Comparison of ENCODE assay signal across 8 mouse cellular contexts in the genomic region with DNA sequence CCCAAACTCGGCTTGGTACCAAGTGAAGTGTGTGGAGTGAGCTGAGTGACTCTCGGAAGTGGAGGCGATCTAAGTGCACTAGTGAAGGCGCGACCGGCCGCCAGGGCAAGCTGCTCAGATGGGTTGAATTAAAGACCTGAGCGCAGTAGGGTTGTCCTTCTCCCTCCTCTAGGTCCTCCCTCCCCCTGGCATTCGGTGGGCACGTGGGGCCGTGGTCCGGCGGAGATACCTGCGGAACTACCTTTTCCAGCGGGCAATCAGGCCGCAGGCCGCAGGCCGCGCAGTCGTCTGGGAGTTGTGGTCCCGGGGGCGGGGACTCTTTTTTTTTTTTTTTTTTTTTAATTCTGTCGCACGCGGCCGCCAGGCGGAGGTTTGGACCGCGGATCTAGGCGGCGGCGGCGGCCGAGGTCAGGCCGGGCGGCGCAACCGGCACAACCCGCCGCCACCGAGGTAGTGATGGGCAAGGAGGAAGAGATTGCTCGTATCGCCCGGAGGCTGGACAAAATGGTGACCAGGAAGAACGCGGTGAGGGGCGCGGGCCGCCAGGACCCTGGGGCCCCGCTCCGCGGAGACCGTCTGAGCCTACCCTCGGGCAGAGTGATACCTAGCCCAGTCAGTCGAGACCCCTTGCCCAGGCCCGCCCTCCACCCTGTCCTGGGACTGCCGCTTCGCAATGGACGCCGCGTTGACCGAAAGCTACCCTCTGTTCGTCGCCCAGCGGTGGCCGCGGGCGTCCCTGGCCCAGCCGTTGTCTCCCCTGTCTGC. TPM values are rescaled to one million over a fixed set of nuclear protein-coding genes. Genes with fewer than 3 reads are reported as not detected.
DNase-seq lines count a peak whose midpoint lies in the region; ATAC-seq and TF ChIP-seq lines count a peak whose summit lies in the region.

A gene (plus strand): TSS at position 360 of the 765 bp plus-strand sequence.

- no peaks in the 10 kb centered on the region for H3K9me3 ChIP-seq in heart, embryonic 14.5 days (ENCODE audit: control insufficient read depth, low read length)
- no peaks in the 10 kb centered on the region for H3K9me3 ChIP-seq in liver, embryonic 14.5 days (ENCODE audit: control insufficient read depth, low read length)
- H3K9me3 ChIP-seq in stomach, postnatal 0 days (ENCODE audit: control insufficient read depth, low read length), result no peaks in the 10 kb centered on the region

- H3K27me3 ChIP-seq in heart, embryonic 14.5 days (ENCODE audit: control insufficient read depth, insufficient read depth, low read length), result no peaks in the 10 kb centered on the region
- H3K27me3 ChIP-seq in liver, embryonic 14.5 days (ENCODE audit: control insufficient read depth, insufficient read depth, low read length), result peaks cover 3% of the 10 kb centered on the region; the same call in 1 of the 2 replicates
- H3K27me3 ChIP-seq in stomach, postnatal 0 days (ENCODE audit: control insufficient read depth, insufficient read depth, low read length), result no peaks in the 10 kb centered on the region

- H3K9ac ChIP-seq in heart, embryonic 14.5 days (ENCODE audit: low read length), result peak within 1 kb of the TSS; percentile 90
- H3K9ac ChIP-seq in liver, embryonic 14.5 days (replicated peaks), result peak within 1 kb of the TSS; percentile 60
- peak within 1 kb of the TSS; percentile 81 for H3K9ac ChIP-seq in stomach, postnatal 0 days (ENCODE audit: low read length)

- ATAC-seq in erythroid progenitor cell, adult 5-6 weeks (replicated peaks; ENCODE audit: low FRiP score, poor library complexity, severe bottlenecking), result peak; percentile 26; the same call in 1 of the 2 replicates
- peak; percentile 9 for ATAC-seq in heart, embryonic 14.5 days (ENCODE audit: insufficient number of reproducible peaks, insufficient read depth, low FRiP score, low read depth)
- ATAC-seq in liver, embryonic 14.5 days (ENCODE audit: insufficient read depth), result peak; percentile 46
- ATAC-seq in stomach, postnatal 0 days (ENCODE audit: low FRiP score, low TSS enrichment), result peak; percentile 45

- DNase-seq in CD4-positive, CD25-positive, alpha-beta regulatory T cell, adult 2 months (ENCODE audit: low read depth, low spot score), result peak; percentile 75
- DNase-seq in kidney, postnatal 10 days, result peak; percentile 85
- peak in 2 of 3 experiments; percentile 30 to 49 for DNase-seq in liver, embryonic 14.5 days (ENCODE audit: low read depth in 3 of 3, low spot score in 3 of 3)
- peak; percentile 79 for DNase-seq in neural tube, embryonic 10.5 days (ENCODE audit: extremely low spot score, low spot score)
- DNase-seq in stomach, postnatal 0 days (ENCODE audit: low spot score), result peak; percentile 78

- H3K27ac ChIP-seq in bone marrow, adult 2 months (ENCODE audit: control insufficient read depth, insufficient read depth, low read depth, low read length, poor library complexity), result peak within 1 kb of the TSS; percentile 64
- peak within 1 kb of the TSS; percentile 17 to 65; a peak in 3 of 4 replicates for H3K27ac ChIP-seq in heart, embryonic 14.5 days (replicated peaks in 1 of 2; ENCODE audit: control insufficient read depth in 1 of 2, insufficient read depth in 1 of 2, low read depth in 2 of 2, low read length in 2 of 2)
- no peak within 1 kb of the TSS for H3K27ac ChIP-seq in liver, embryonic 14.5 days
- peak within 1 kb of the TSS; percentile 56; the same call in 1 of the 2 replicates for H3K27ac ChIP-seq in stomach, postnatal 0 days (replicated peaks)

- H3K4me2 ChIP-seq in heart, embryonic 14.5 days (ENCODE audit: low read length), result peak within 1 kb of the TSS; percentile 83
- H3K4me2 ChIP-seq in liver, embryonic 14.5 days (ENCODE audit: low read depth), result peak within 1 kb of the TSS; percentile 80
- H3K4me2 ChIP-seq in stomach, postnatal 0 days (replicated peaks; ENCODE audit: low read depth), result peak within 1 kb of the TSS; percentile 94

- peak; percentile 0; the same call in 1 of the 2 replicates for TF ChIP-seq CTCF in bone marrow, adult 2 months (IDR thresholded peaks at IDR 0.05; ENCODE audit: control insufficient read depth, insufficient read depth, low read length)
- TF ChIP-seq CTCF in liver, embryonic 14.5 days (IDR thresholded peaks at IDR 0.05; ENCODE audit: low read depth), result peak; percentile 13
- TF ChIP-seq CTCF in stomach, postnatal 0 days (IDR thresholded peaks at IDR 0.05; ENCODE audit: low read depth), result 0 out of 2 replicates have a peak, but pooled peaks have one; percentile 44

- under 1% methylated on average over 69 of the region's 69 CpGs for WGBS in bone marrow, adult 2 months
- under 1% methylated on average over 55 of the region's 69 CpGs for WGBS in heart, embryonic 14.5 days
- WGBS in liver, embryonic 14.5 days (ENCODE audit: insufficient replicate concordance), result under 1% methylated on average over 69 of the region's 69 CpGs
- under 1% methylated on average over 64 of the region's 69 CpGs for WGBS in stomach, postnatal 0 days

- peak within 1 kb of the TSS; percentile 97 for H3K4me3 ChIP-seq in bone marrow, adult 2 months (replicated peaks; ENCODE audit: control insufficient read depth, low read depth, low read length)
- peak within 1 kb of the TSS; percentile 69 to 71 for H3K4me3 ChIP-seq in heart, embryonic 14.5 days (ENCODE audit: control insufficient read depth in 1 of 2, insufficient read depth in 1 of 2, low read depth in 1 of 2, low read length in 2 of 2)
- H3K4me3 ChIP-seq in liver, embryonic 14.5 days (ENCODE audit: insufficient read depth in 1 of 2, low read depth in 2 of 2, low read length in 2 of 2), result peak within 1 kb of the TSS; percentile 62 to 66
- peak within 1 kb of the TSS; percentile 65 for H3K4me3 ChIP-seq in stomach, postnatal 0 days (ENCODE audit: low read depth, low read length)

- no peak for TF ChIP-seq EP300 in liver, embryonic 14.5 days (IDR thresholded peaks at IDR 0.05; ENCODE audit: low read depth)
- no peak for TF ChIP-seq EP300 in stomach, postnatal 0 days (optimal IDR thresholded peaks at IDR 0.05)

- no peaks in the 10 kb centered on the region for H3K36me3 ChIP-seq in heart, embryonic 14.5 days (ENCODE audit: control insufficient read depth, insufficient read depth, low read length)
- no peaks in the 10 kb centered on the region for H3K36me3 ChIP-seq in liver, embryonic 14.5 days (replicated peaks; ENCODE audit: control insufficient read depth, insufficient read depth, low read depth)
- H3K36me3 ChIP-seq in stomach, postnatal 0 days (ENCODE audit: control insufficient read depth, insufficient read depth, low read length), result no peaks in the 10 kb centered on the region

- peak; percentile 39; the same call in 1 of the 2 replicates for TF ChIP-seq POLR2A in bone marrow, adult 2 months (IDR thresholded peaks at IDR 0.05; ENCODE audit: borderline replicate concordance, control insufficient read depth, low read depth, low read length)

- H3K4me1 ChIP-seq in bone marrow, adult 2 months (ENCODE audit: control insufficient read depth, insufficient read depth, low read length), result no peaks in the 10 kb centered on the region; the same call in 1 of the 2 replicates
- peaks cover 17 to 18% of the 10 kb centered on the region in 2 experiments for H3K4me1 ChIP-seq in heart, embryonic 14.5 days (ENCODE audit: control insufficient read depth in 2 of 2, insufficient read depth in 2 of 2, low read length in 2 of 2)
- H3K4me1 ChIP-seq in liver, embryonic 14.5 days (replicated peaks; ENCODE audit: control insufficient read depth in 2 of 2, insufficient read depth in 2 of 2, low read length in 1 of 2), result peaks cover 3 to 13% of the 10 kb centered on the region in 2 experiments
- H3K4me1 ChIP-seq in stomach, postnatal 0 days (replicated peaks; ENCODE audit: control insufficient read depth, insufficient read depth), result no peaks in the 10 kb centered on the region; the same call in 1 of the 2 replicates

RNA-seq across cellular contexts. Expression of the gene that starts here (rescaled TPM):
- polyA plus RNA-seq in bone marrow, adult 2 months (2011; ENCODE audit: insufficient read depth, insufficient read length, low replicate concordance, missing spikeins), result 20.0 and 20.3 TPM in 2 replicates
- 2.2 TPM in 1 of 2 replicates, not detected in the other for total RNA-seq in erythroid progenitor cell, adult 5-6 weeks (2015; ENCODE audit: low replicate concordance)
- 1.9 TPM in 1 of 2 replicates, not detected in the other for total RNA-seq in erythroid progenitor cell, adult 5-6 weeks (2017; ENCODE audit: low replicate concordance)
- polyA plus RNA-seq in heart, embryonic 14.5 days (2014; fragmentation: Nextera tagmentation; extraction: Ambion mirVana), result 20.5 and 21.8 TPM in 2 replicates
- 3.0 and 3.4 TPM in 2 replicates for polyA plus RNA-seq in liver, embryonic 14.5 days (2012; rRNA removed)
- 1.3 and 1.8 TPM in 2 replicates for polyA plus RNA-seq in liver, embryonic 14.5 days (2014; fragmentation: Nextera tagmentation; extraction: Ambion mirVana)
- 12.7 and 13.4 TPM in 2 replicates for polyA plus RNA-seq in stomach, postnatal 0 days (2015; fragmentation: Nextera tagmentation; extraction: Ambion mirVana)
